Mouse (Mus musculus) forebrain, embryonic 14.5 days (tissue): ENCODE results near the gene Poc1b. TPM values are rescaled to one million over a fixed set of nuclear protein-coding genes. Genes with fewer than 3 reads are reported as not detected.
A peak's percentile ranks its signal among the peaks of the same experiment; 100 is the strongest.

Experiments
- ATAC-seq: fragments of 200-750 bp; cut with Nextera tagmentation; 2 replicates; pipeline ENCODE4 v1.8.0; 2017; ENCODE audit warnings: mild to moderate bottlenecking, moderate library complexity
- DNase-seq: peaks from one replicate; pipeline ENCODE4 v3.0.0-alpha.2; 2015; ENCODE audit warnings: low spot score
- H3K27ac ChIP-seq: fragments of 300-500 bp; sonication (generic); 2 replicates; pipeline ENCODE4 v1.5.1; 2014; ENCODE audit warnings: low read depth, mild to moderate bottlenecking, control low read depth, low read length, moderate library complexity
- H3K27me3 ChIP-seq: fragments of 300-500 bp; sonication (generic); replicated peaks from 2 replicates; pipeline ENCODE4 v1.6.1; 2014; ENCODE audit warnings: low read length, control low read depth, mixed read lengths; ENCODE audit not compliant: control insufficient read depth, insufficient read depth
- H3K36me3 ChIP-seq: fragments of 300-500 bp; sonication (generic); 2 replicates; pipeline ENCODE4 v1.6.1; 2014; ENCODE audit warnings: low read length, control low read depth; ENCODE audit not compliant: control insufficient read depth, insufficient read depth
- H3K4me1 ChIP-seq: fragments of 300-500 bp; sonication (generic); 2 replicates; pipeline ENCODE4 v1.6.1; 2014; ENCODE audit warnings: antibody characterized with exemption, low read length, control low read depth; ENCODE audit not compliant: control insufficient read depth, insufficient read depth
- H3K4me2 ChIP-seq: fragments of 300-500 bp; sonication (generic); 2 replicates; pipeline ENCODE4 v1.6.1; 2014; ENCODE audit warnings: mild to moderate bottlenecking, control low read depth, low read length
- H3K4me3 ChIP-seq: fragments of 300-500 bp; sonication (generic); 2 replicates; pipeline ENCODE4 v1.5.1; 2014; ENCODE audit warnings: low read depth, low read length, control low read depth
- H3K9ac ChIP-seq: fragments of 300-500 bp; sonication (generic); 2 replicates; pipeline ENCODE4 v1.6.1; 2014; ENCODE audit warnings: mild to moderate bottlenecking, low read length, control low read depth, moderate library complexity
- H3K9me3 ChIP-seq: fragments of 300-500 bp; sonication (generic); replicated peaks from 2 replicates; pipeline ENCODE4 v1.6.1; 2016; ENCODE audit warnings: low read length, control low read depth, mixed read lengths; ENCODE audit not compliant: control insufficient read depth
- WGBS: fragments of 180-500 bp; shearing (Covaris S2); extraction: QIAGEN DNeasy Blood & Tissue Kit; methylation state at CpG from one replicate; pipeline ENCODE4 v1.1.7; 2014; 5-methylcytosine and 5-hydroxymethylcytosine counted together
- polyA plus RNA-seq: library from polyadenylated mRNA; unstranded; fragments of >200 nt; fragmentation: Nextera tagmentation; extraction: Ambion mirVana; gene quantifications from 2 replicates; pipeline ENCODE4 v1.2.1, GENCODE M21; 2014

Poc1b gene
- polyA plus RNA-seq, 1 experiment from 2014 or later = 20.8 TPM

- ATAC-seq = no peak
- Histone ChIP-seq H3K4me1 (no peaks in the 10 kb centered on the region), H3K36me3 (0 out of 2 replicates have a peak, but pooled peaks cover 3% of the 10 kb centered on the region), H3K27ac (no peak overlapping the region), H3K4me2 (no peak overlapping the region), H3K9ac (no peak overlapping the region), H3K4me3 (no peak overlapping the region), H3K27me3 (no peaks in the 10 kb centered on the region), H3K9me3 (no peaks in the 10 kb centered on the region)
- DNase-seq = no peak
- WGBS = 85% methylated on average over 5 of the region's 5 CpGs
Observed at GRCm38 (mm10) chr10:99169765-99170129, 62.9 kb downstream of the Poc1b start.

GRCm38 (mm10) chr10:99171961-99172497, 65.2 kb downstream of the Poc1b start:
- Histone ChIP-seq H3K4me3 (no peak overlapping the region), H3K27ac (0 out of 2 replicates have a peak overlapping the region, but pooled peaks have one; percentile 10), H3K9me3 (no peaks in the 10 kb centered on the region), H3K4me2 (no peak overlapping the region), H3K9ac (no peak overlapping the region), H3K27me3 (no peaks in the 10 kb centered on the region), H3K36me3 (no peaks in the 10 kb centered on the region), H3K4me1 (no peaks in the 10 kb centered on the region)
- peak; percentile 20 for DNase-seq
- peak; percentile 26; the same call in 1 of the 2 replicates for ATAC-seq
- 47% methylated on average over 12 of the region's 12 CpGs for WGBS

GRCm38 (mm10) chr10:99172906-99173507, 66.2 kb downstream of the Poc1b start:
- 47% methylated on average over 7 of the region's 7 CpGs for WGBS
- no peak overlapping the region for H3K4me2 ChIP-seq
- no peak overlapping the region for H3K9ac ChIP-seq
- no peak overlapping the region for H3K4me3 ChIP-seq
- ATAC-seq = no peak
- no peak for DNase-seq
- H3K36me3 ChIP-seq = no peaks in the 10 kb centered on the region
- no peak overlapping the region for H3K27ac ChIP-seq
- H3K9me3 ChIP-seq = no peaks in the 10 kb centered on the region
- no peaks in the 10 kb centered on the region for H3K27me3 ChIP-seq
- H3K4me1 ChIP-seq = no peaks in the 10 kb centered on the region

- no peak for DNase-seq
- no peaks in the 10 kb centered on the region for H3K36me3 ChIP-seq
- H3K27me3 ChIP-seq = no peaks in the 10 kb centered on the region
- no peak for ATAC-seq
- H3K4me1 ChIP-seq = no peaks in the 10 kb centered on the region
- WGBS = 91% methylated on average over 9 of the region's 9 CpGs
- no peak overlapping the region for H3K9ac ChIP-seq
- H3K4me3 ChIP-seq = no peak overlapping the region
- H3K9me3 ChIP-seq = no peaks in the 10 kb centered on the region
- H3K27ac ChIP-seq = no peak overlapping the region
- H3K4me2 ChIP-seq = no peak overlapping the region
Observed at GRCm38 (mm10) chr10:99176911-99177310, 70.1 kb downstream of the Poc1b start.

GRCm38 (mm10) chr10:99178118-99178517, 71.3 kb downstream of the Poc1b start:
- no peak for ATAC-seq
- no peak for DNase-seq
- Histone ChIP-seq H3K36me3 (no peaks in the 10 kb centered on the region), H3K9ac (no peak overlapping the region), H3K27ac (no peak overlapping the region), H3K27me3 (no peaks in the 10 kb centered on the region), H3K4me3 (no peak overlapping the region), H3K4me1 (no peaks in the 10 kb centered on the region), H3K4me2 (no peak overlapping the region), H3K9me3 (no peaks in the 10 kb centered on the region)
- 94% methylated on average over 2 of the region's 2 CpGs for WGBS

GRCm38 (mm10) chr10:99179122-99179521, 72.3 kb downstream of the Poc1b start:
- Histone ChIP-seq H3K27me3 (no peaks in the 10 kb centered on the region), H3K9me3 (no peaks in the 10 kb centered on the region), H3K4me2 (no peak overlapping the region), H3K36me3 (no peaks in the 10 kb centered on the region), H3K27ac (no peak overlapping the region), H3K9ac (no peak overlapping the region), H3K4me1 (no peaks in the 10 kb centered on the region), H3K4me3 (no peak overlapping the region)
- WGBS = 83% methylated on average over 5 of the region's 5 CpGs
- DNase-seq = no peak
- no peak for ATAC-seq

- Histone ChIP-seq H3K27me3 (no peaks in the 10 kb centered on the region), H3K4me3 (no peak overlapping the region), H3K27ac (no peak overlapping the region), H3K36me3 (no peaks in the 10 kb centered on the region), H3K9ac (no peak overlapping the region), H3K4me1 (no peaks in the 10 kb centered on the region), H3K9me3 (no peaks in the 10 kb centered on the region), H3K4me2 (no peak overlapping the region)
- DNase-seq (no peak), ATAC-seq (no peak)
- 92% methylated on average over 4 of the region's 4 CpGs for WGBS
Observed at GRCm38 (mm10) chr10:99179566-99179965, 72.7 kb downstream of the Poc1b start.

- WGBS = 93% methylated on average over 8 of the region's 8 CpGs
- no peak overlapping the region for H3K27ac ChIP-seq
- no peaks in the 10 kb centered on the region for H3K27me3 ChIP-seq
- H3K9me3 ChIP-seq = no peaks in the 10 kb centered on the region
- no peak for DNase-seq
- no peaks in the 10 kb centered on the region for H3K4me1 ChIP-seq
- H3K4me3 ChIP-seq = no peak overlapping the region
- H3K9ac ChIP-seq = no peak overlapping the region
- H3K36me3 ChIP-seq = no peaks in the 10 kb centered on the region
- no peak for ATAC-seq
- H3K4me2 ChIP-seq = no peak overlapping the region
Observed at GRCm38 (mm10) chr10:99181497-99181896, 74.7 kb downstream of the Poc1b start.

- Histone ChIP-seq H3K9me3 (no peaks in the 10 kb centered on the region), H3K27ac (no peak overlapping the region), H3K4me3 (no peak overlapping the region), H3K9ac (no peak overlapping the region), H3K27me3 (no peaks in the 10 kb centered on the region), H3K4me2 (no peak overlapping the region), H3K4me1 (no peaks in the 10 kb centered on the region), H3K36me3 (no peaks in the 10 kb centered on the region)
- ATAC-seq (no peak), DNase-seq (no peak)
- WGBS = 82% methylated on average over 5 of the region's 5 CpGs
Observed at GRCm38 (mm10) chr10:99182107-99182506, 75.3 kb downstream of the Poc1b start.
